Mouse (Mus musculus) heart, embryonic 13.5 days (tissue): ENCODE data around the gene Hmgb2. TPM values are rescaled to one million over a fixed set of nuclear protein-coding genes. Genes with fewer than 3 reads are reported as not detected.

Source experiments
- ATAC-seq: fragments of 200-750 bp; cut with Nextera tagmentation; 2 replicates; pipeline ENCODE4 v1.8.0; 2017; ENCODE audit warnings: moderate TSS enrichment; ENCODE audit not compliant: insufficient number of reproducible peaks, low FRiP score, low TSS enrichment; ENCODE audit errors: extremely low read depth
- H3K27ac ChIP-seq: fragments of 300-500 bp; sonication (generic); replicated peaks from 2 replicates; pipeline ENCODE4 v1.5.1; 2015; ENCODE audit warnings: moderate library complexity, mild to moderate bottlenecking, inconsistent platforms
- H3K27me3 ChIP-seq: fragments of 300-500 bp; sonication (generic); replicated peaks from 2 replicates; pipeline ENCODE4 v1.6.1; 2015; ENCODE audit warnings: mild to moderate bottlenecking, inconsistent platforms
- H3K36me3 ChIP-seq: fragments of 300-500 bp; sonication (generic); 2 replicates; pipeline ENCODE4 v1.6.1; 2015; ENCODE audit warnings: mild to moderate bottlenecking, inconsistent platforms
- H3K4me1 ChIP-seq: fragments of 300-500 bp; sonication (generic); 2 replicates; pipeline ENCODE4 v1.6.1; 2015; ENCODE audit warnings: inconsistent platforms
- H3K4me2 ChIP-seq: fragments of 300-500 bp; sonication (generic); 2 replicates; pipeline ENCODE4 v1.6.1; 2015; ENCODE audit warnings: inconsistent platforms, mild to moderate bottlenecking, moderate library complexity
- H3K4me3 ChIP-seq: fragments of 300-500 bp; sonication (generic); 2 replicates; pipeline ENCODE4 v1.5.1; 2015; ENCODE audit warnings: moderate library complexity, mild to moderate bottlenecking, inconsistent platforms
- H3K9ac ChIP-seq: fragments of 300-500 bp; sonication (generic); 2 replicates; pipeline ENCODE4 v1.6.1; 2015; ENCODE audit warnings: inconsistent platforms, mild to moderate bottlenecking, moderate library complexity
- H3K9me3 ChIP-seq: fragments of 300-500 bp; sonication (generic); 2 replicates; pipeline ENCODE4 v1.6.1; 2016; ENCODE audit warnings: inconsistent platforms
- WGBS: fragments of 180-500 bp; shearing (Covaris S2); methylation state at CpG from one replicate; pipeline ENCODE4 v1.1.7; 2015; ENCODE audit warnings: mixed read lengths; 5-methylcytosine and 5-hydroxymethylcytosine counted together
- polyA plus RNA-seq: library from polyadenylated mRNA; unstranded; fragments of >200 nt; fragmentation: Nextera tagmentation; extraction: Ambion mirVana; gene quantifications from 2 replicates; pipeline ENCODE4 v1.2.1, GENCODE M21; 2015

Gene Hmgb2
- polyA plus RNA-seq, 1 experiment from 2014 or later, result 221 TPM

- no peaks in the 10 kb centered on the region for H3K27me3 ChIP-seq
- no peaks in the 10 kb centered on the region for H3K9me3 ChIP-seq
- no peak overlapping the region for H3K4me3 ChIP-seq
- no peak overlapping the region for H3K9ac ChIP-seq
- H3K27ac ChIP-seq, result no peak overlapping the region
- 79% methylated on average over 4 of the region's 4 CpGs for WGBS
- H3K36me3 ChIP-seq, result peaks cover 18% of the 10 kb centered on the region
- no peak overlapping the region for H3K4me2 ChIP-seq
- ATAC-seq, result no peak
- peaks cover 16% of the 10 kb centered on the region for H3K4me1 ChIP-seq
Measured at GRCm38 (mm10) chr8:57534495-57534894, 22.8 kb downstream of the Hmgb2 start.

- peaks cover 18% of the 10 kb centered on the region for H3K36me3 ChIP-seq
- no peak overlapping the region for H3K4me3 ChIP-seq
- peaks cover 9% of the 10 kb centered on the region; the same call in 1 of the 2 replicates for H3K4me1 ChIP-seq
- no peaks in the 10 kb centered on the region for H3K9me3 ChIP-seq
- H3K27me3 ChIP-seq, result no peaks in the 10 kb centered on the region
- no peak overlapping the region for H3K27ac ChIP-seq
- ATAC-seq, result no peak
- H3K9ac ChIP-seq, result no peak overlapping the region
- H3K4me2 ChIP-seq, result no peak overlapping the region
- WGBS, result 87% methylated on average over 6 of the region's 6 CpGs
Measured at GRCm38 (mm10) chr8:57536167-57536566, 24.5 kb downstream of the Hmgb2 start.

GRCm38 (mm10) chr8:57538601-57539000 is 26.9 kb downstream of the Hmgb2 start:
- H3K36me3 ChIP-seq, result peaks cover 18% of the 10 kb centered on the region
- H3K27me3 ChIP-seq, result no peaks in the 10 kb centered on the region
- H3K4me3 ChIP-seq, result no peak overlapping the region
- peaks cover 6% of the 10 kb centered on the region; the same call in 1 of the 2 replicates for H3K4me1 ChIP-seq
- no peak overlapping the region for H3K27ac ChIP-seq
- H3K4me2 ChIP-seq, result no peak overlapping the region
- ATAC-seq, result no peak
- 59% methylated on average over 7 of the region's 7 CpGs for WGBS
- H3K9ac ChIP-seq, result no peak overlapping the region
- no peaks in the 10 kb centered on the region for H3K9me3 ChIP-seq

- no peak for ATAC-seq
- H3K4me1 ChIP-seq, result peaks cover 10% of the 10 kb centered on the region; the same call in 1 of the 2 replicates
Measured at GRCm38 (mm10) chr8:57540110-57540838, 28.6 kb downstream of the Hmgb2 start.

GRCm38 (mm10) chr8:57540951-57541350 is 29.2 kb downstream of the Hmgb2 start:
- peaks cover 7% of the 10 kb centered on the region for H3K36me3 ChIP-seq
- no peak overlapping the region for H3K27ac ChIP-seq
- no peak overlapping the region for H3K9ac ChIP-seq
- H3K9me3 ChIP-seq, result no peaks in the 10 kb centered on the region
- no peak overlapping the region for H3K4me3 ChIP-seq
- no peaks in the 10 kb centered on the region for H3K27me3 ChIP-seq
- no peak for ATAC-seq
- H3K4me2 ChIP-seq, result no peak overlapping the region
- WGBS, result 76% methylated on average over 11 of the region's 11 CpGs
- peaks cover 10% of the 10 kb centered on the region; the same call in 1 of the 2 replicates for H3K4me1 ChIP-seq

More at GRCm38 (mm10) chr8:57540110-57540838, 28.6 kb downstream of the Hmgb2 start:
- Histone ChIP-seq H3K9me3 (no peaks in the 10 kb centered on the region), H3K27ac (no peak overlapping the region), H3K4me2 (no peak overlapping the region), H3K4me3 (no peak overlapping the region), H3K27me3 (no peaks in the 10 kb centered on the region), H3K36me3 (peaks cover 12% of the 10 kb centered on the region), H3K9ac (no peak overlapping the region)
- 38% methylated on average over 12 of the region's 12 CpGs for WGBS

- Histone ChIP-seq H3K36me3 (peaks cover 2% of the 10 kb centered on the region; the same call in 1 of the 2 replicates), H3K4me3 (no peak overlapping the region), H3K4me1 (peaks cover 10% of the 10 kb centered on the region; the same call in 1 of the 2 replicates), H3K4me2 (no peak overlapping the region), H3K9ac (no peak overlapping the region), H3K27ac (no peak overlapping the region), H3K9me3 (no peaks in the 10 kb centered on the region), H3K27me3 (no peaks in the 10 kb centered on the region)
- WGBS, result 78% methylated on average over 9 of the region's 9 CpGs
- ATAC-seq, result no peak
Measured at GRCm38 (mm10) chr8:57541405-57541804, 29.7 kb downstream of the Hmgb2 start.

- no peak overlapping the region for H3K4me2 ChIP-seq
- peaks cover 3% of the 10 kb centered on the region; the same call in 1 of the 2 replicates for H3K36me3 ChIP-seq
- no peak for ATAC-seq
- no peak overlapping the region for H3K4me3 ChIP-seq
- no peaks in the 10 kb centered on the region for H3K9me3 ChIP-seq
- H3K27ac ChIP-seq, result no peak overlapping the region
- no peak overlapping the region for H3K9ac ChIP-seq
- no peaks in the 10 kb centered on the region for H3K27me3 ChIP-seq
- peaks cover 4% of the 10 kb centered on the region; the same call in 1 of the 2 replicates for H3K4me1 ChIP-seq
- WGBS, result 88% methylated on average over 3 of the region's 3 CpGs
Measured at GRCm38 (mm10) chr8:57546401-57546800, 34.7 kb downstream of the Hmgb2 start.

- Histone ChIP-seq H3K9me3 (no peaks in the 10 kb centered on the region), H3K36me3 (peaks cover 5% of the 10 kb centered on the region; the same call in 1 of the 2 replicates), H3K9ac (no peak overlapping the region), H3K4me2 (no peak overlapping the region), H3K27me3 (no peaks in the 10 kb centered on the region), H3K27ac (no peak overlapping the region), H3K4me3 (no peak overlapping the region), H3K4me1 (peaks cover 4% of the 10 kb centered on the region; the same call in 1 of the 2 replicates)
- ATAC-seq, result no peak
- 79% methylated on average over 3 of the region's 3 CpGs for WGBS
Measured at GRCm38 (mm10) chr8:57546834-57547233, 35.1 kb downstream of the Hmgb2 start.

- no peaks in the 10 kb centered on the region for H3K9me3 ChIP-seq
- H3K27me3 ChIP-seq, result no peaks in the 10 kb centered on the region
- peaks cover 4% of the 10 kb centered on the region; the same call in 1 of the 2 replicates for H3K4me1 ChIP-seq
- no peak overlapping the region for H3K27ac ChIP-seq
- peaks cover 8% of the 10 kb centered on the region; the same call in 1 of the 2 replicates for H3K36me3 ChIP-seq
- 77% methylated on average over 12 of the region's 12 CpGs for WGBS
- no peak overlapping the region for H3K9ac ChIP-seq
- no peak overlapping the region for H3K4me3 ChIP-seq
- no peak for ATAC-seq
- H3K4me2 ChIP-seq, result no peak overlapping the region
Measured at GRCm38 (mm10) chr8:57547581-57547980, 35.9 kb downstream of the Hmgb2 start.

- WGBS, result 64% methylated on average over 14 of the region's 14 CpGs
- ATAC-seq, result no peak
- no peaks in the 10 kb centered on the region for H3K27me3 ChIP-seq
- no peak overlapping the region for H3K9ac ChIP-seq
- no peak overlapping the region for H3K27ac ChIP-seq
- no peak overlapping the region for H3K4me3 ChIP-seq
- H3K4me2 ChIP-seq, result no peak overlapping the region
- H3K9me3 ChIP-seq, result no peaks in the 10 kb centered on the region
- H3K36me3 ChIP-seq, result peaks cover 8% of the 10 kb centered on the region; the same call in 1 of the 2 replicates
- H3K4me1 ChIP-seq, result no peaks in the 10 kb centered on the region
Measured at GRCm38 (mm10) chr8:57552102-57553032, 40.7 kb downstream of the Hmgb2 start.

- Histone ChIP-seq H3K4me3 (no peak overlapping the region), H3K4me1 (peaks cover 3% of the 10 kb centered on the region; the same call in 1 of the 2 replicates), H3K27ac (no peak overlapping the region), H3K36me3 (no peaks in the 10 kb centered on the region), H3K9me3 (no peaks in the 10 kb centered on the region), H3K27me3 (no peaks in the 10 kb centered on the region), H3K9ac (no peak overlapping the region), H3K4me2 (no peak overlapping the region)
- WGBS, result 81% methylated on average over 9 of the region's 9 CpGs
- ATAC-seq, result no peak
Measured at GRCm38 (mm10) chr8:57560926-57561325, 49.2 kb downstream of the Hmgb2 start.
